Comparison of ENCODE assay signal across 14 mouse cellular contexts in genomic region chr5:18448330-18448670, GRCm38 (mm10).
"Had no signal": no experiment of that assay in that cellular context is flagged by ENCODE, and none has a peak within 500 bp of the region (broad histone marks: within the 10 kb centered on the region; RNA-seq: fewer than 3 reads in every experiment).

No protein-coding gene starts in this region.

- H3K9ac ChIP-seq: limb, embryonic 12.5 days; liver, embryonic 13.5 days; liver, postnatal 0 days; lung, embryonic 15.5 days; neural tube, embryonic 12.5 days had no signal

- H3K36me3 ChIP-seq: limb, embryonic 12.5 days; liver, embryonic 13.5 days; lung, embryonic 15.5 days; neural tube, embryonic 12.5 days had no signal

- H3K4me2 ChIP-seq: limb, embryonic 12.5 days; liver, embryonic 13.5 days; lung, embryonic 15.5 days; neural tube, embryonic 12.5 days had no signal

- H3K27ac ChIP-seq: layer of hippocampus, adult 2 months; limb, embryonic 12.5 days; liver, embryonic 13.5 days; lung, embryonic 15.5 days; macrophage; neural tube, embryonic 12.5 days had no signal

- H3K4me3 ChIP-seq: layer of hippocampus, adult 2 months; limb, embryonic 12.5 days; liver, embryonic 13.5 days; lung, embryonic 15.5 days; megakaryocyte, embryonic 14.5 days; neural tube, embryonic 12.5 days had no signal

- H3K27me3 ChIP-seq: limb, embryonic 12.5 days; liver, embryonic 13.5 days; lung, embryonic 15.5 days; megakaryocyte, embryonic 14.5 days; neural tube, embryonic 12.5 days had no signal

- DNase-seq: kidney, postnatal 10 days; kidney, postnatal 4 days; liver; liver, embryonic 13.5 days; liver, postnatal 0 days; lung, postnatal 14 days; thymus, adult 18-20 months; thymus, postnatal 14 days had no signal

- H3K4me1 ChIP-seq: limb, embryonic 12.5 days; liver, embryonic 13.5 days; lung, embryonic 15.5 days; megakaryocyte, embryonic 14.5 days; neural tube, embryonic 12.5 days had no signal

- ATAC-seq: liver, postnatal 0 days had no signal

- H3K9me3 ChIP-seq: limb, embryonic 12.5 days; liver, embryonic 13.5 days; lung, embryonic 15.5 days; megakaryocyte, embryonic 14.5 days; neural tube, embryonic 12.5 days had no signal
